Mouse (Mus musculus): Measurements from ENCODE around the gene Otop3.
"Not testable (repeated sequence)": the region's sequence is repeated elsewhere in the genome, so short reads cannot be mapped to it uniquely, and the experiment has no call there.

Gene Otop3

GRCm38 (mm10) chr11:115366039-115366705, 31.6 kb downstream of the Otop3 start:
- no peak for DNase-seq (ENCODE audit: low spot score in 2 of 2)

DNA sequence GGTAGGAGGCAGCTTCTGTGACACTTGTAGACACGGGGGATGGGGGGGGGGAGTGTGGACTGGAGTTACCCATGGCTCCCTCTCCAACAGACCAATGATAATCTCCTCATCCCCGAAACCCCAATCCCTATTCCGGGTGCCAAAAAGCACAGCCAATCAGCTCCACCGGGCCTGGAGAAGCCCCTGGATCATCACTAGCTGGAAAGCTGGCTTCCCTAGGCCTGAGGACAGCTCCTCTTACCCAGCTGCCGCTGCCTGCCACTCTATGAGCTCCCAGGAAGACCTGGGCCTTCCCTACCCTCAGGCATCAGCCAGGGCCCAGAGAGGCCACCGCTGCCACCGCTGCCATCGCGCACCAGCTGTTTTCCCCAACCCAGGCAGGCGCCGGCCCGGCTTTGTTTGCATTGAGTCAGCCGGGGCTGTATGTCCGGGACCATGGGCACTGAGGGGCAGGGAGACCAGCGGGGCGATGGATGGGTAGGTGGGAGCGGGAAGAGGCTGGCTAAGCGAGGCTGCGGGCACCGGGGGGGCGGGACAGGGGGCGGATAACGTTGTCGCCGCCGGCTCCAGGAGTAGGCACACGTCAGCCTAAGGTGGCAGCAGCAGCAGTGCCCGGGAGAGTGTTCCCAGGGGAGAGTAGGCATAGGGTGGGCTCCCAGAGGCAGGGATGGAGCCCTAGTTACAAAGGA, 32.3 kb downstream of the Otop3 start:
- no peak for DNase-seq (ENCODE audit: low spot score in 2 of 2)

DNA sequence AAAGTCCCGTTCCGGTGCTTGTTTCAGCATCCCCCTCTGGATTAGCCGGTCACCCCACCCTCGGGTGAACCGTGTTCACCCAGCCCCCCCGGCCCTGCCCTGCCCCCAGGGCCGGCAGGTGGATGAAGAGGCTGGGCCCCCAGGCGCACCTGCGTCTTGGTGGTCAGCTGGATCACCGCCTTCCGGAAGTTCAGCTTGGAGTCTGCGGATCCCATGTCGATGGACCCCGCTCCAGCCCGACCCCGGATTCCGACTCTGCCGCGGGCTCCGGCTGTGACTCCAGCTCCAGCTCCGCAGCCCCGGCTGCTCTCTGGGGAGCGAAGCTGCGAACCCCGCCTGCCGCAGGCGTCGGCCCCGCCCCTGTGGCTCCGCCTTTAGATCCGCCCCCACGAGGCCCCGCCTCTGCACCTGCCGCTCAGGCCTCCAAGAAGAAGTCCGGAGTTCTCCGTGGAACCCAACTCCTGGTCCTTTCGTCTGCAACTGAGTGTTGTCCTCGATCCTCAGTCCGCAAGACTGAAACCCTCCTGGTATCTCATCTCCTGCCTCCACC, 32.9 kb downstream of the Otop3 start, which contains the start of gene Hid1:
TSS of gene Hid1 (minus strand) at position 362 of the 550 bp plus-strand sequence.
- DNase-seq (ENCODE audit: low spot score in 2 of 2) = peak; percentile 69 to 84

DNA sequence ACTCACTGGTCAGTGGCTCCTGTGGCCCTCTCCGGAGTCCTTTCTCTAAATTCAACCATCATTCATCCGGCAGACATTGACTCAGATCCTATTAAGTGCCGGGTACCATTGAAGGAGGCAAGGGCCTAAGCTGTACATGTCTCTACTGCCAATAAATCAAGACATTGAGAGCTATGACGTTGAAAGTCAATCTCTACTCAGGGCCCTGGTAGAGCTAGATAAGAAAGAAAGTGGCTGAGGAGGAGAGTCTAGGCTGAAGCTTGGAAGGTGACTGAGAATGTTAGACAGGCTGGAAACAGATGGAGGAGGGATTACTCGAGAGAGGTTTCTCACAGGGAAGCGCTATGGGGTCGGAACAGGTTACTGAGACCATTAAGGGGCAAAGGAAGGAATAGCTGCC, 35.8 kb downstream of the Otop3 start:
- DNase-seq (ENCODE audit: low spot score in 2 of 2) = no peak

DNA sequence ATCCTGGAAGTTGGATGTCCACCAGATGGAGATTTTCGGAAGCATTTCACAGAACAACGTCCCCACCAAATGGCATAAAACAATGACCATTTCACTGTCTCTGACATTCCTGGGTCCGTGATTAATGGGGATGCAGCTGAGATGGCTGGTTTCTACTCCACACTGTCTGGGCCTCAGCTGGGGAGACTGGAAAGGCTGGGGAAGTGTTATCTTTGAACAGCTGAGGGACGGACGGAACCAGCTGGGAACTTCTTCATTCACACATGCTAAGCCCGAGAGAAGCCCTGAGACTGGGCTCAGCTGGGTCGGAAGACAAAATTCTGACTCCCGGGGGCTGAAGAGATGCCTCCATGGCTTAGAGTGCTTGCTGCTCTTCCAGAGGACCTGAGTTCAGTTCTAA, 36.8 kb downstream of the Otop3 start:
- no peak for DNase-seq (ENCODE audit: low spot score in 2 of 2)

GRCm38 (mm10) chr11:115372015-115372414, 37.5 kb downstream of the Otop3 start:
- DNase-seq (ENCODE audit: low spot score in 2 of 2) = no peak

DNA sequence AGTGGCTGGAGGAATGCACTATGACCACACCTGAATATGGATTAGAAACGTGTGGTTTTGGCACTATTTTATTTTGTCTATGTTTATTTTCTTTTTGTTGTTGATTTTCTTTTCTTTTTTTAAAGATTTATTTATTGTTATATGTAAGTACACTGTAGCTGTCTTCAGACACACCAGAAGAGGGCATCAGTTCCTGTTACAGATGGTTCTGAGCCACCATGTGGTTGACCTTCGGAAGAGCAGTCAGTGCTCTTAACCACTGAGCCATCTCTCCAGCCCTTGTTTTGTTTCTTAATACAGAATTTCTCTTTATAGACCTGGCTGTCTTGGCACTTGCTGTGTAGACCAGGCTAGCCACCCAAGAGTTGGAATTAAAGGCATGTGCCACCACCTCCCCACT, 38.2 kb downstream of the Otop3 start:
- no peak for DNase-seq (ENCODE audit: low spot score in 2 of 2)

DNA sequence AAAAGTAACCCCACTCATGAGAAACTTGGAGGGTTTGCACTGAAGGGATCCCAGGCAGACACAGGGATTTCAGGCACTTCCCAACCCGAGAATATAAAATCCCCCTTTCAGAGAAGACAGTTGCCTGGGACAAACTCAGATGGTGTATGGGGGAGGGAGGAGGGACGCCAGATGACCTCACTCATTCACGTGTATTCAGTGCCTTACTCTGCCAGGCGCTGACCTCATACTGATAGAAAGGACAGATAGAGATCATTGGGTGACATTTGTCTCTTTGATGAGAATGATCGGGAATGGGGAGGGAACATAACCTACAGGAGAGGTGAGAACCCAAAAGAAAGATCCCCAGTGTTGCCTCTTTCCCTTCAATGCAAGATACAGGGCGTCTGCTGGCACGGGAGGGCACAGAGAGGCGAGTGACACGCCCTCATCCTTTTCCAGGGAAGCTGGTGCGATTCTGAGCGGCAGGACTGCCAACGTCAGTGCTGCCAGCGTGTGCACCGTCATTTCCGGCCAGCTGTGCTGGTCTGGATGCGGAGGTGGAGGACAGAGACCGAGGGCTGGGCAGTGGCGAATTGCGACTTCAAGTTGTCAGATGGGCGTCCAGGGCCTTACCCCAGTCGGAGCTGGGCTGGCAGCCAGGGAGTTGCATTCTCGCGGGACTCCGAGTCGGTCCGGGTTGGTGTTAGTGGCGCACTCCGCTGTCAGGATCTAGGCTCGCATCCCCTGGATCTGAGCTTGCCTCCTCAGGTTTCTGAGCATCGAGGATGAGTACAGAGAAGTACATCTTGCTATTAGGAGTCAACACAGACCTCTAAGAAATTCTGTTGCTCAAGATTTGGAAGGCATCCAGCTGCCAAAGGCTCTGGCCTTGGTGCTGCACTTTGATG, 39.5 kb downstream of the Otop3 start:
- no peak for DNase-seq (ENCODE audit: low spot score in 2 of 2)

DNA sequence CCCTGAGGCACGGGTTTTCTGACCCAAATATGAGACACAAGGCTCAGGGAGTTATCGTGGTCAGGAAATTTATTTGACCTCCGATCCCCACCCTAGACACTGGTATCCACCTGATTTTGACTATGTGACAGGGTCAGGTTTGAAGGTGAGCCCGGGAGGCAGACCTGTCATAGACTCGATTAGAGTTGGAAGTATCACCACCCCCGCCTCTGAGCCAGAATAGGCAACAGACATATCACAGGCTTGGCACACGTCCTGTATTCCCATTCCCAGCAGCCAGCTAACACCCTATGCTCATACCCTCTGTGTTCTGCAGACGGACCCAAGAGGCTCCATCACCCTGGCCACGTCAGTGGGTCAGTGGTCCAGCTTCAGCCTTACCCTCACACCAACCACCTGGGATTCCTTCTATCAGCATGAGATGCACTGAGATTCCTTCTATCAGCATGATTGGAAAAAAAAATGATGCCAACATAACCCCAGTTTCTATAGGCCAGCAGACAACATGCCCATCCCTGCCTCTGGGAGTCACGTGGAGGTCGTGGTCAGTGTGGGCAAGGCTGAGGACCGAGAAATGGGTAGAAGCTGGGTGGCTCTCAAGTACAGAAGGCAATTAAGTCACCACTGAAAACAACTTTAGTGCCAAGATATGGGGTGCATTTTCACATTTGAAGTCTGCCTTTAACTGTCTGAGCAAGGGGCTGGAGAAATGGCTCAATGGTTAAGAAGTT, 40.3 kb downstream of the Otop3 start:
- DNase-seq (ENCODE audit: low spot score in 2 of 2) = no peak

DNA sequence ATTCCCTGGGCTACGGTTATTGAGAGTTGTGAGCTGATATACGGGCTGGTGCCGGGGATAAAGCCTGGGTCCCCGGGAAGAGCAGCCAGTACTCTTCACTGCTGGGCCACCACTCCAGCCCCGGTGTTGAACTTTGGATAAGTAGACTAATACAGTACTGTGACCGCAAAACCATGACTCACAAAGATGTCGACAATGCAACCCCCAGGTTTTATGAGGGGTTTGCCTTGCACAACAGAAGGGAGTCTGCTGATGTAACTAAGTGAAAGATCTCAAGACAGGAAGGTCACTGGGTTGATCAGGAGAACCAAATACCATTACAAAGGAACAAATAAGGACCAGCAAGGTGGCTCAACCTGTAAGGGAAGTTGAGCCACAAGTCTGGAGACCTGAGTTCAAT, 42.2 kb downstream of the Otop3 start:
- DNase-seq (ENCODE audit: low spot score in 2 of 2) = no peak

GRCm38 (mm10) chr11:115377254-115377653, 42.7 kb downstream of the Otop3 start:
- DNase-seq (ENCODE audit: low spot score in 2 of 2) = no peak

- DNase-seq (ENCODE audit: low spot score in 2 of 2) = no peak
Observed at GRCm38 (mm10) chr11:115377854-115378253, 43.3 kb downstream of the Otop3 start.

DNA sequence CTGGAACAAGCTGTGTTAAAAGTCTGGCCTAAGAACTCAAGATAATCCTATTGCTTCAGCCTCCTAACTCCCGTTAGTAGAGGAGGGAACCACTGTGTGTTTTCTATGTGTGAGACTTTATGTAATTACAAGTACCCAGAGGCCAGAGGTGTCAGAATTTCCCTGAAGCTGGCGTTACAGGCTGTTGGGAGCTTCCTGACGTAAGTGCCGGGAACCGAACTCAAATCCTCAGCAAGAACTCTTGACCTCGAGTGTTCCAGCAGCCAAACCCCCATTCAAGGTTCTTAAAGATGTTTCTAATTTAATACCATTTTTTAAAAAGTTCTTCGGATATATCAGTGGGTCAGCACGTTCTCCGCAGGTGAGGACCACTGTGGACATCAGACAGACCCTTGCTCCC, 46.7 kb downstream of the Otop3 start:
- DNase-seq (ENCODE audit: low spot score in 2 of 2) = no peak

GRCm38 (mm10) chr11:115381743-115382539, 47.4 kb downstream of the Otop3 start, which contains the start of gene Cdr2l:
Cdr2l (plus strand) TSS chr11:115381916.
- peak in 1 of 2 experiments; percentile 44 for DNase-seq (ENCODE audit: low spot score in 2 of 2)

- DNase-seq (ENCODE audit: low spot score in 2 of 2) = no peak
Observed at GRCm38 (mm10) chr11:115382891-115383290, 48.4 kb downstream of the Otop3 start.

DNA sequence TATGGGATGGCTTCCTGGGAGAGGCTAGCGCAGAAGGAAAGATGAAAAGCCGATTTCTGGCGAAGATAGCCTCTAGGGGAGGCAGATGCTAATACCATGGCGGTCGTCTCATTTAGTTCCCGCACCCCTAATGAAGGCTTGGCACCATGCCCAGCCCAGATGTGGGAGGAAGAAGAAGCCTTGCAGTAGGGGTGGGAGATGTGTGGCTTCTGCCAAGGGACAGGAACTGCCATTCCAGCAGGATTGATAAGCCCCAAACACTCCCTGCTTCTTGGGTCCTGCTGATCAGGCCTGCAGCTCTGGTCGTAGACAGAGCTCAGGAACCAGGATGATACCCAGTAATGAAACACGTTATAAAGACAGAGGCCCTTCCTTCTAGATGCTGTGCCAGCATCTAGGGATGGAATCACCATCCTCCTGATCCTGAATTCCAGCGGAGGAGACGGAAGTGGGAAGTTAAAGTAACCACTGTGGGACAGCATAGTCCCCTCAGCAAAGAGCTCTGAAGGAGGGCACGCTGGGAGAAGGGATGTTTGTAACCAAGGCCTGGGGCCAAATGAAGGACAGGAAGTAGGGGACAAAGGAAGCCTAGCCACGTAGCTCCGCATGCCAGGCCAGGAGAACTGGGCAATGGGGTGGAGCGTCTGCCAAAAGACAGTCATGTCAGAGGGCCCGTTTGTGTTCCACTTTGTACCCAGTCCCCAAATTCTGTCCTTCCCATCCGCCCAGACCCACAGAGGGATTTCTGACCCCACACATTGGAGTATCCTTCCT, 49.4 kb downstream of the Otop3 start:
- no peak for DNase-seq (ENCODE audit: low spot score in 2 of 2)

DNA sequence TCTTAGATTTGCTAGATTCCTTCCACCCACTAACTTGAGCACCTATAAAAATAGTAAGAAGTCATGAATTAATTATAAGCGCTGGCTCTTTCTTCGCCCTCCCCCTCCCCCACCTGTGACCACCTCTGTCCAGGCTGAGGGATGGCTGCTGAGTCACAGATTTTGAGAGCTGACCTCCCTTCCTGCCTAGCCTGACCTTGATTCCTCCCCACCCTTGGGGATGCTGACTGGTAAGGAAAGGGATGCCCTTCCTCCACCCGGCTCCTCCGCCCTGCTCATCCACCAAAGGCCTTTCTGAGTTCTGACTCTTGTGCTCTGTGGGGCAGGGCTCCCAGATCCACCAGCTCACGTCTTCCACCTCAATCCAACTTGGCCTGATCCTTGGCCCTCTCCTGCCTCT, 50.1 kb downstream of the Otop3 start:
- no peak for DNase-seq (ENCODE audit: low spot score in 2 of 2)

DNA sequence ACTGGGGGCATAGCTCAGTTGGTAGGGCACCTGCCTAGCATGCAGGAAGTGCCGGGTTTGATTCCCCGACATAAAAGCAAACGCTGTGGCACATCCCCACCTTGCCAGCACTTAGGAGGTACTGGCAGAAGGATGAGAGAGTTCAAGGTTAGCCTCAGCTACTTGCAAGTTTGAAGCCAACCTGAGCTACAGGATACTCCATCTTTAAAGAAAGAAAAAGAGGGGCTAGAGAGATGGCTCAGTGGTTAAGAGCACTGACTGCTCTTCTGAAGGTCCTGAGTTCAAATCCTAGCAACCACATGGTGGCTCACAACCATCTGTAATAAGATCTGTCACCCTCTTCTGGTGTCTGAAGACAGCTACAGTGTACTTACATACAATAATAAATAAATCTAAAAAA, 52.3 kb downstream of the Otop3 start:
- DNase-seq (ENCODE audit: low spot score in 2 of 2) = not testable (repeated sequence)

DNA sequence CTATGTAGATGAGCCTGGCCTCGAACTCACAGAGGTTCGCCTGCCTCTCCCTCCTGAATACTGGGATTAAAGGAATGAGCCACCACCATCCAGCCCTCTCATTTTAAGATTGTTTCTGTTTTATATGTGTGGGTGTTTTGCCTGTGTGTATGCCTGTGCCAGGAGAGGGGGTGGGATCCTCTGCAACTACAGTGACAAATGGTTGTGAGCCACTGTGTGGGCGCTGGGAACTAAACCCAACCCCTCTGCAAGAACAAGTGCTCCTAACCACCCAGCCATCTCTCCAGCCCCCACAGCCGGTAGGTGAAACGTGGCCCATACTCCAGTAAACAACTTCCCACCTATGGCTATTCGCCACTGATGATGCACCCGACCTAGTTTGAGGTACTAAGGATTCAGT, 56.8 kb downstream of the Otop3 start:
- no peak for DNase-seq (ENCODE audit: low spot score in 2 of 2)
